Mouse (Mus musculus) small intestine, adult 2 months (tissue): Measurements from ENCODE around the gene Camkk1. TPM values are rescaled to one million over a fixed set of nuclear protein-coding genes. Genes with fewer than 3 reads are reported as not detected.

Experiments
- H3K27ac ChIP-seq: fragments of 200-500 bp; 2 replicates; pipeline ENCODE4 v1.5.1; 2012; ENCODE audit warnings: low read depth, low read length, control low read depth, inconsistent platforms; ENCODE audit not compliant: insufficient read depth
- H3K27me3 ChIP-seq: fragments of 200-500 bp; 2 replicates; pipeline ENCODE4 v1.6.1; 2012; ENCODE audit warnings: mild to moderate bottlenecking, moderate library complexity, low read length, inconsistent platforms; ENCODE audit not compliant: control insufficient read depth, insufficient read depth
- H3K36me3 ChIP-seq: fragments of 200-500 bp; 2 replicates; pipeline ENCODE4 v1.6.1; 2012; ENCODE audit warnings: mild to moderate bottlenecking, low read length, control low read depth, inconsistent platforms; ENCODE audit not compliant: control insufficient read depth, insufficient read depth
- H3K4me1 ChIP-seq: fragments of 200-500 bp; 2 replicates; pipeline ENCODE4 v1.6.1; 2012; ENCODE audit warnings: low read length, inconsistent platforms, mixed read lengths; ENCODE audit not compliant: control insufficient read depth, insufficient read depth, insufficient read length
- H3K4me3 ChIP-seq: fragments of 200-500 bp; 2 replicates; pipeline ENCODE4 v1.5.1; 2012; ENCODE audit warnings: low read depth, mild to moderate bottlenecking, control low read depth, inconsistent platforms, low read length, moderate library complexity
- CTCF ChIP-seq: fragments of 200-500 bp; IDR thresholded peaks from 2 replicates; pipeline ENCODE4 v1.5.1; 2012; ENCODE audit warnings: low read depth, mild to moderate bottlenecking, control low read depth, inconsistent platforms, low read length, moderate library complexity, mixed read lengths; ENCODE audit not compliant: insufficient replicate concordance, insufficient read length; ENCODE audit errors: extremely low read depth
- POLR2A ChIP-seq: fragments of 200-500 bp; IDR thresholded peaks from 2 replicates; pipeline ENCODE4 v1.6.1; 2012; ENCODE audit warnings: low read depth, mild to moderate bottlenecking, control low read depth, inconsistent platforms, low read length, moderate library complexity
- WGBS: fragments of 180-500 bp; shearing (Covaris S2); methylation state at CpG from one replicate; pipeline ENCODE4 v1.1.7; 2018; 5-methylcytosine and 5-hydroxymethylcytosine counted together
- polyA plus RNA-seq: library from polyadenylated mRNA; depleted of rRNA; stranded (reverse); fragments of >200 nt; gene quantifications from 2 replicates; pipeline ENCODE4 v1.2.3, GENCODE M21; 2012; rRNA removed

The Camkk1 gene
- polyA plus RNA-seq = 2.0 and 2.6 TPM in 2 replicates

DNA sequence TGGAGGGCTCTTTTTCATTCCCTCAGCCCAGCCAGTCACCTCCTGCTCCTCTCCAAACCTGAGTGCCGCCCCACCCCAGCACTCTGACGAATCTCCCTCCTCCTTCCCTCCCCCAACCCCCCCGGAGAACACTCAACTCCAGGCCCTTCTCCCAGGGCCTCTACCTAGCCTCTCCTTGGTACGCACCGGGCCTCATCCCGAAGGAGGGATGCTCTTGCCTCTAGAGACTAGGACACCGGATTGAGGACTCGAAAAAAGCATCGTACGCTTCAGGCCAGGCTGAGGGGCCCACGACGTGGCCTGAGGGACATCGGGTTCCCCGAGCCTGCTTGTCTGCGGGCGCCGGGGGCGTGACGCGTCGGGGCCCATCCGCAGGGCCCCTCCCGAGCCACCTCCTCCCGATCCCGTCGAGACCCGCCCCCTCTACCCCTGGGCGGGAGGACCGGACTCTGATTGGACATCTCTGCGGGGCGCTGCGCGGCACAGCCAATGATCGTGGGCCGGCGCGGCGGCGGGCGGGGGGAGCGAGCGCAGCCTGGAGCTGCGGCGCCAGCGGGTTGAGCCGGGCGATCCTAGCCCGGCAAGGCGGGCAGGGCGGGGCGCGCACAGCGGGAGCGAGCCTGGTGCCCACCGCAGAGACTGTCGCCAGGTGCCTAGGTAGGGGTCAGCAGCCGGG lies at the start of gene Camkk1:
Camkk1 (plus strand) TSS at position 538 of the 676 bp plus-strand sequence.
- no peak for TF ChIP-seq CTCF
- no peak; the same call in 1 of the 2 replicates for TF ChIP-seq POLR2A
- Histone ChIP-seq H3K27me3 (no peaks in the 10 kb centered on the region), H3K4me1 (peaks cover 7% of the 10 kb centered on the region), H3K27ac (no peak within 1 kb of the TSS), H3K4me3 (peak within 1 kb of the TSS; percentile 73), H3K36me3 (no peaks in the 10 kb centered on the region)
- under 1% methylated on average over 57 of the region's 57 CpGs for WGBS

DNA sequence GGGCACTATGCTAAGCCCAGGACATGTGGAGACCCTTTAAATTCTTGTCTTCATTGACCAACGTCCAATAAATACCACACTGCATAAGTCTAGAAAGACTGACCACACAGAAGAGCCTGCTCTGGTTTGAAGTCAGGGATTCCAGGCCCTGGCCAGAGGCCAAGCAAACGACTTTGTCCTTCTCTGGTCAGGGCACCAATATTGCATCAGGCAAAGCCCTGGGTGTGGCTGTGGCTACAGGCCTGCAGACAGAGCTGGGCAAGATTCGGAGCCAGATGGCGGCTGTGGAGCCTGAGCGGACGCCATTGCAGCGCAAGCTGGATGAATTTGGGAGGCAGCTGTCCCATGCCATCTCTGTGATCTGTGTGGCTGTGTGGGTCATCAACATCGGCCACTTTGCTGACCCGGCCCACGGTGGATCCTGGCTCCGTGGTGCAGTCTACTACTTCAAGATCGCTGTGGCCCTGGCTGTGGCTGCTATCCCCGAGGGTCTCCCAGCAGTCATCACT lies 43.8 kb upstream of the Camkk1 start:
- H3K36me3 ChIP-seq = no peaks in the 10 kb centered on the region; the same call in 1 of the 2 replicates
- WGBS = 84% methylated on average over 13 of the region's 13 CpGs
- H3K4me1 ChIP-seq = no peaks in the 10 kb centered on the region
- no peak for TF ChIP-seq CTCF
- TF ChIP-seq POLR2A = no peak
- no peak overlapping the region for H3K4me3 ChIP-seq
- H3K27ac ChIP-seq = no peak overlapping the region
- H3K27me3 ChIP-seq = no peaks in the 10 kb centered on the region

DNA sequence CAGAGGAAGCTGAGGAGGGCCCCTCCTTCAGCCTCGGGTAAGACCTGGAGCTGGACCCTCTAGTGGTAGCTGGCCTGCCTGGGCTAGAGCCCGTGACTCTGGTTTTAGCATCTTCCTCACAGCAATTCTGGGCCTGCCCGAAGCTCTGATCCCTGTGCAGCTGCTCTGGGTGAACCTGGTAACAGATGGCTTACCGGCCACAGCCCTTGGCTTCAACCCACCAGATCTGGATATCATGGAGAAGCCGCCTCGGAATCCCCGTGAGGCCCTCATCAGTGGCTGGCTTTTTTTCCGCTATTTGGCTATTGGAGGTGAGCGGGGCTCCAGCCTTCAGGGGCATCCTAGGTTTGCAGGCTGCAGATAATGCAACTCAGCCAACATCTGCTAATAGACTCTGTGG lies 36.3 kb upstream of the Camkk1 start:
- WGBS = 90% methylated on average over 9 of the region's 9 CpGs
- Histone ChIP-seq H3K4me1 (peaks cover 5% of the 10 kb centered on the region; the same call in 1 of the 2 replicates), H3K27me3 (no peaks in the 10 kb centered on the region), H3K36me3 (peaks cover 7% of the 10 kb centered on the region), H3K4me3 (no peak overlapping the region), H3K27ac (no peak overlapping the region)
- no peak for TF ChIP-seq POLR2A
- TF ChIP-seq CTCF = no peak

DNA sequence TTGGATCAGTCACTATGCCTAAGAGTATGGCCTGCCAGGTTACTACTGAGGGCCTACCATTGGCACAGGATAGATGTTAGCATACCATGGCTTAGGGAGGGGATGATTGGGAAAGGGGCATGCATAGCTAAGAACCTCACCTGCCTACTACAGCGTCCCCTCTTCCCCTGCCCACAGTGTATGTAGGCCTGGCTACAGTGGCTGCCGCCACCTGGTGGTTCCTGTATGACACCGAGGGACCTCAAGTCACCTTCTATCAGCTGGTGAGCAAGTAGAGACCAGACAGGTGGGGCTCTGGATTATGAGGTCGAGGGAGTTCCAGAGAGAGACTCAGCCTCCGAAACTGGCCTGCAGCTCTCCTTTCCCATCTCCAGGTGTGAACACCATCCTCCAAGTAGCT lies 35.5 kb upstream of the Camkk1 start:
- Histone ChIP-seq H3K4me3 (no peak overlapping the region), H3K36me3 (peaks cover 7% of the 10 kb centered on the region), H3K27ac (no peak overlapping the region), H3K27me3 (no peaks in the 10 kb centered on the region), H3K4me1 (peaks cover 5% of the 10 kb centered on the region; the same call in 1 of the 2 replicates)
- TF ChIP-seq POLR2A (no peak), CTCF (peak; percentile 67; the same call in 1 of the 2 replicates)
- 39% methylated on average over 5 of the region's 5 CpGs for WGBS

DNA sequence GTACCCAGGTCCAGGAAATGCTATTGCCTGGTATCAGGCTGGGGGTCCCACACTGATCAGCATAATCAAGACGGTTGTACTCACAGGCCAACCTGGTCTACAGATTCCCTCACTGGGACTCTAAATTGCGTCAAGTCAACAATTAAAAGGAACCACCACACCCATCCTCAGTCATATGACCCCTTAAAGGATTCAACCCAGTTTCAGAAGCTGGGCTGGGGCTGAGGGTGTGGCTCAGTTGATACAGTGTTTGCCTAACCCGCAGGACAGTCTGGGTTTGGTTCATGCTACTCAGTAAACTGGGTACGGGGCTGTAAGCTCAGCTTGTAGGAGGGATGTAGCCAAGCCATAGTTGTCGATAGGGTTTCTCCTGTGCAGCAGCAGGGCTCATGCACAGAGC lies 32.1 kb upstream of the Camkk1 start:
- Histone ChIP-seq H3K4me1 (peaks cover 5% of the 10 kb centered on the region; the same call in 1 of the 2 replicates), H3K36me3 (peaks cover 7% of the 10 kb centered on the region), H3K27ac (no peak overlapping the region), H3K27me3 (no peaks in the 10 kb centered on the region), H3K4me3 (no peak overlapping the region)
- 40% methylated on average over 5 of the region's 5 CpGs for WGBS
- TF ChIP-seq POLR2A (no peak), CTCF (no peak)

DNA sequence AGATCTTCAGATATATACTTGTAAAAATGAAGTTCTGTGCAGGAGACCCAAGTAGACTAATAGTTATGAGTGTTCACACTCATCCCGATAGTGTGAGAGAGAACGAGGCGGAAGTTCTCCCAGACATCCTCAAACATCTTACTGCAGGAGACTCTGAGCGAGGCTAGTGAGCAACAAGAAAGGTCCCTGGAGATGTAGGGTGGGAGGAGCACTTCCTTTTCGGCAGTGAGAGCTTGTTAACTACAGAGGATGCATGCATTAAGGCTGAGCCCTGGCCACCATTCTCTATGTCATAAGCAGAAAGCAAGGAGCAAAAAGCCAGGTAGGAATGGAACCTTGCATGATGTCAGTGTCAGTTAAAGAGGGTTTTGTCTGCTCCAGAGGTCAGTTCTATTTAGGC lies 31.6 kb upstream of the Camkk1 start:
- Histone ChIP-seq H3K27ac (no peak overlapping the region), H3K36me3 (peaks cover 7% of the 10 kb centered on the region), H3K4me3 (no peak overlapping the region), H3K4me1 (peaks cover 5% of the 10 kb centered on the region; the same call in 1 of the 2 replicates), H3K27me3 (no peaks in the 10 kb centered on the region)
- TF ChIP-seq CTCF (no peak), POLR2A (no peak)
- 63% methylated on average over 5 of the region's 5 CpGs for WGBS

DNA sequence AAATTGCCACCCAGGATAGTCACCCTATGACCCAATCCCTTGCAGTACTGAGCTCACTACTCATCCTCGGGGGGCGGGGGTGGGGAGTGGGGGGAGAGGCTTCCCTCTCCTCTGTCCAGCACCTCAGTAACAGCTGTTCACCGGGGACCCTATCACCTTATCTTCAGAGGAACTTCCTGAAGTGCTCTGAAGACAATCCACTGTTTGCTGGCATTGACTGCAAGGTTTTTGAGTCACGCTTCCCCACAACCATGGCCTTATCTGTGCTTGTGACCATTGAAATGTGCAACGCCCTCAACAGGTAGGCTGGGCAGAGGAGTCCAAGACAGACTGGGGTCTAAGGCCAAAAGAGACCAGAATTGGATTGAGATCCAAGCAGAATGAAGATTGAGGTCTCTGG lies 31.0 kb upstream of the Camkk1 start:
- no peak overlapping the region for H3K27ac ChIP-seq
- no peak overlapping the region for H3K4me3 ChIP-seq
- peaks cover 7% of the 10 kb centered on the region for H3K36me3 ChIP-seq
- TF ChIP-seq POLR2A (no peak), CTCF (no peak)
- 46% methylated on average over 5 of the region's 5 CpGs for WGBS
- H3K27me3 ChIP-seq = no peaks in the 10 kb centered on the region
- peaks cover 5% of the 10 kb centered on the region; the same call in 1 of the 2 replicates for H3K4me1 ChIP-seq
